Mouse (Mus musculus) forebrain, postnatal 0 days (tissue): ENCODE measurements around the gene Taf3. TPM values are rescaled to one million over a fixed set of nuclear protein-coding genes. Genes with fewer than 3 reads are reported as not detected.

ENCODE experiments used
- ATAC-seq: fragments of 200-750 bp; cut with Nextera tagmentation; 2 replicates; pipeline ENCODE4 v1.8.0; 2017; ENCODE audit warnings: mild to moderate bottlenecking, moderate library complexity
- DNase-seq: peaks from one replicate; pipeline ENCODE4 v3.0.0-alpha.2; 2015
- H3K27ac ChIP-seq: fragments of 300-500 bp; sonication (generic); 2 replicates; pipeline ENCODE4 v1.5.1; 2014; ENCODE audit warnings: low read depth, mild to moderate bottlenecking, antibody characterized with exemption, low read length, moderate library complexity, mixed read lengths
- H3K27me3 ChIP-seq: fragments of 300-500 bp; sonication (generic); 2 replicates; pipeline ENCODE4 v1.6.1; 2014; ENCODE audit warnings: mild to moderate bottlenecking, low read length, mixed read lengths; ENCODE audit not compliant: insufficient read depth
- H3K36me3 ChIP-seq: fragments of 300-500 bp; sonication (generic); 2 replicates; pipeline ENCODE4 v1.6.1; 2014; ENCODE audit warnings: mild to moderate bottlenecking, moderate library complexity; ENCODE audit not compliant: insufficient read depth
- H3K4me1 ChIP-seq: fragments of 300-500 bp; sonication (generic); 2 replicates; pipeline ENCODE4 v1.6.1; 2014; ENCODE audit warnings: antibody characterized with exemption; ENCODE audit not compliant: insufficient read depth
- H3K4me2 ChIP-seq: fragments of 300-500 bp; sonication (generic); 2 replicates; pipeline ENCODE4 v1.6.1; 2014; ENCODE audit warnings: low read depth, mild to moderate bottlenecking, moderate library complexity
- H3K4me3 ChIP-seq: fragments of 300-500 bp; sonication (generic); 2 replicates; pipeline ENCODE4 v1.5.1; 2014; ENCODE audit warnings: low read depth, low read length, mixed read lengths
- H3K9ac ChIP-seq: fragments of 300-500 bp; sonication (generic); 2 replicates; pipeline ENCODE4 v1.6.1; 2014; ENCODE audit warnings: mild to moderate bottlenecking
- H3K9me3 ChIP-seq: fragments of 300-500 bp; sonication (generic); 2 replicates; pipeline ENCODE4 v1.6.1; 2016; ENCODE audit warnings: low read length
- CTCF ChIP-seq: sonication (generic); IDR thresholded peaks from 2 replicates; pipeline ENCODE4 v1.5.1; 2016; ENCODE audit warnings: antibody characterized with exemption, control low read depth, low read depth
- WGBS: fragments of 180-500 bp; shearing (Covaris S2); extraction: QIAGEN DNeasy Blood & Tissue Kit; methylation state at CpG from one replicate; pipeline ENCODE4 v1.1.7; 2014; 5-methylcytosine and 5-hydroxymethylcytosine counted together
- polyA plus RNA-seq: library from polyadenylated mRNA; unstranded; fragments of >200 nt; fragmentation: Nextera tagmentation; extraction: Ambion mirVana; gene quantifications from 2 replicates; pipeline ENCODE4 v1.2.1, GENCODE M21; 2015
- total RNA-seq: library from RNA; depleted of rRNA; stranded (reverse); fragments of >200 nt; gene quantifications from 2 replicates; pipeline ENCODE4 v1.2.3, GENCODE M21; 2014; rRNA removed

The Taf3 gene
- total and polyA plus RNA-seq, 2 experiments from 2014 or later = 3.5 to 9.6 TPM

DNA sequence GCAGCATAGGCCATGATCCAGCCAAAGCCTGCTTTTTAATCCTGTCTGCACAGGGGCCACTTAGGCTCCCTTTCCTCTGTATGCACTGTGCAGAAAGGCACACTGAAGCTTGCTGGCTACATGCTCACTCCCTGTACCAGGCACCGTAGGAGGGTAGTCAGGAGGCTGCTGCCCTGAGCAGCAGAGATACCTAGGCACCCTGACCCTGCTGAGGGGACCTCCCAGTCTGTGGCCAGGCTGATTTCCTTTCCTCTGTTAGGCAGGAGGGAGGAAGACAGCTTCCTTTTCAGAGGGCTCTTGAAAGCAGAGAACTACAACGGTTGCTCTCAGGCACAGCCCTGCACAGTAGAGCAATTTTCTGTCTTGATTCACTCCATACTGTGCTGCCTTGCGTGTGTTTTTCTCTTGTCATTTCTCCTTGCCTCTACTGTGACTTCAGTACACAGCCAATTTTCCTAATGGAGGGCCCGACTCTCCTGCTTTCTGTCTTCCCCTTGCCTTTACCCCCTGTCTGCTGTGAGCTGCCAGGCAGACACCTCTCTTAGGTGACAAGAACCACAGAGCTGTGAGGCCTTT lies 177.2 kb downstream of the Taf3 start:
- peaks cover 61% of the 10 kb centered on the region for H3K27me3 ChIP-seq
- no peak overlapping the region for H3K9ac ChIP-seq
- no peaks in the 10 kb centered on the region for H3K9me3 ChIP-seq
- DNase-seq (no peak), ATAC-seq (no peak)
- no peaks in the 10 kb centered on the region for H3K36me3 ChIP-seq
- no peak overlapping the region for H3K4me2 ChIP-seq
- 27% methylated on average over 4 of the region's 4 CpGs for WGBS
- no peaks in the 10 kb centered on the region for H3K4me1 ChIP-seq
- no peak overlapping the region for H3K27ac ChIP-seq
- no peak for TF ChIP-seq CTCF
- no peak overlapping the region for H3K4me3 ChIP-seq

DNA sequence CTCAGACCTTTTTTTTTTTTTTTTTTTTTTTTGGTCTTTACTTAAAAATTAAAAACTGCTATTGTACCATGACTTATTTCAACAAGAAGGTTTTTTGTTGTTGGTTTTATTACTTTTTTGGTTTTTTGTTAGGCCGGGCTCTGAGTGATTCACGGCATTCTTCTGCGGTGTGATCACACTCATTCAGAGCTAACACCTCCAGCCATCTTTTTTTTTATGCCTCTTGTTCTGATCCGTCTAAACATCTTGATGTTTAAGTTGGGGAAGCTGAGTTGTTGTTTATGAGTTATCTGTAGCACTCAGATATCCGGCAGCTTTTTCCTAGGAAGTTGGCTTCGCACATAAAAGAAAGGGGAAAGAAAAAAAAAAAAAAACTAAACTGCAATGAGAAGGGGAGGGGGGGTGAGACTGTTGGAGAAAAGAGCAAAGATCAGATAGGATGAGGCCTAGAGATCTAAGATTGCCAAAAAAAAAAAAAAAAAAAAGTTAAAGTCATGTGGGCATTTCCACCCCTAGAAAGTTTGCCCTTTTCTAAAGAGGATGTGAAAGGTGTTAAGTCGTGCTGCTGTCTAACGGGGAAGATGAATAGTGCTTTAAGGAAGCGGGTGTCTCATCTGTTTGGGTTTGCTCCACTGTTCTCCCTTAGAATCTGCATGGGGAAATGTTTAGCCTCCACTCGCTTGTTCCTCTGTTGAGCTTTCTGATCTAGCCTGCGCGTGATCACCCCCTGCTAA lies 181.1 kb downstream of the Taf3 start:
- H3K4me2 ChIP-seq = no peak overlapping the region
- 80% methylated on average over 12 of the region's 12 CpGs for WGBS
- DNase-seq = no peak

More for the DNA sequence above, 181.1 kb downstream of the Taf3 start:
- Histone ChIP-seq H3K27me3 (peaks cover 25% of the 10 kb centered on the region), H3K9me3 (no peaks in the 10 kb centered on the region), H3K9ac (no peak overlapping the region), H3K27ac (no peak overlapping the region), H3K4me3 (no peak overlapping the region), H3K4me1 (no peaks in the 10 kb centered on the region), H3K36me3 (no peaks in the 10 kb centered on the region)
- ATAC-seq = no peak
- TF ChIP-seq CTCF = no peak

Other genes starting within 250 kb of the Taf3 start
- not detected in 2 replicates for gene 4930412O13Rik, start 167.3 kb downstream of the Taf3 start, total RNA-seq
- not detected in 2 replicates for gene 4930412O13Rik, start 167.3 kb downstream of the Taf3 start, polyA plus RNA-seq
- gene 9230102O04Rik, start 159.1 kb downstream of the Taf3 start, total RNA-seq = not detected in 2 replicates
- not detected in 2 replicates for gene 9230102O04Rik, start 159.1 kb downstream of the Taf3 start, polyA plus RNA-seq
- 0.48 and 0.62 TPM in 2 replicates for gene Gata3, start 158.6 kb downstream of the Taf3 start, total RNA-seq
- gene Gata3, start 158.6 kb downstream of the Taf3 start, polyA plus RNA-seq = 1.4 and 1.8 TPM in 2 replicates
- gene Atp5c1, start 31.9 kb upstream of the Taf3 start, total RNA-seq = 519 and 627 TPM in 2 replicates
- 663 and 775 TPM in 2 replicates for gene Atp5c1, start 31.9 kb upstream of the Taf3 start, polyA plus RNA-seq
- gene Kin, start 32.0 kb upstream of the Taf3 start, total RNA-seq = 14.6 and 17.9 TPM in 2 replicates
- gene Kin, start 32.0 kb upstream of the Taf3 start, polyA plus RNA-seq = 14.1 and 17.5 TPM in 2 replicates
- 8.8 and 9.1 TPM in 2 replicates for gene Itih2, start 82.8 kb upstream of the Taf3 start, total RNA-seq
- gene Itih2, start 82.8 kb upstream of the Taf3 start, polyA plus RNA-seq = 3.5 and 4.4 TPM in 2 replicates
- gene Itih5, start 105.0 kb upstream of the Taf3 start, total RNA-seq = 10.6 and 15.7 TPM in 2 replicates
- gene Itih5, start 105.0 kb upstream of the Taf3 start, polyA plus RNA-seq = 4.9 and 7.3 TPM in 2 replicates